Mouse (Mus musculus): ENCODE results near the gene Appl2.
A peak's percentile ranks its signal among the peaks of the same experiment; 100 is the strongest.

The Appl2 gene

DNA sequence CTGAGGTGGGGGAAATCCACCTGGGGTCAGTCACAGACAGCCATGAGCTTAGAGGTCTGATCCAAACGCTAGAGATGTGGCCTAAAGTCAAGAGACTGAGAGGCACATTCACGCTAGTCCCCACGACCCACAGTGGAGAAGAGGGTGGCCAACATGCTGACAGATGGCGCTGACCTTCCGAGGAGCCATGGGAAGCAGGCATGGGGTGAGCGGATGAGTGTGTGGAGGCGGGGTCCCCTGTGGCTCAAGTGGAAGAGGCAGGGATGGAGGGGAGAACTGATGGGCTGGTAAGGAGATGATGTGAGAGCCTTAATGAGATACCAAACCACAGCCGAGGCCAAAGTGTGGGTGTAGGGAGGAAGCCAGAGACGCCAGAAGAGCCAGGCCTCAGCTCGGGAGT is 16.8 kb downstream of the Appl2 start:
- no peak for DNase-seq (ENCODE audit: low spot score in 2 of 2)

DNA sequence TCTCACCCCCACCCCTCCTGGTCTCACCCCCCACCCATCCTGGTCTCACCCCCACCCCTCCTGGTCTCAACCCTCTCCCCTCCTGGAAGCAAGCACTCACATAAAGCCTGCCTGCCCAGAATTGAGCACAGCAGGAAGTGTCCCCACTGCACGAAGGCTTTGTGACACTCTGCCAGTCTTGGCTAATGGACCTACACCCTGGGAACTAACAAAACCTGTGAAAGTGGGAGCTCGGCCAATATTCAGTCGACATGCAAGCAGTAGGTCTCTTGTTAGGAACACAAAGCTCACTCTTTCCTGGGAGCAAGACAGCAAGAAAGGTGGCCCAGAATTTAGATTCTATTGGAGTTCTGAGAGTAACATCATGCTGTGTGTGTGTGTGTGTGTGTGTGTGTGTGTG is 17.6 kb downstream of the Appl2 start:
- DNase-seq (ENCODE audit: low spot score in 2 of 2), result peak; percentile 81 to 83

DNA sequence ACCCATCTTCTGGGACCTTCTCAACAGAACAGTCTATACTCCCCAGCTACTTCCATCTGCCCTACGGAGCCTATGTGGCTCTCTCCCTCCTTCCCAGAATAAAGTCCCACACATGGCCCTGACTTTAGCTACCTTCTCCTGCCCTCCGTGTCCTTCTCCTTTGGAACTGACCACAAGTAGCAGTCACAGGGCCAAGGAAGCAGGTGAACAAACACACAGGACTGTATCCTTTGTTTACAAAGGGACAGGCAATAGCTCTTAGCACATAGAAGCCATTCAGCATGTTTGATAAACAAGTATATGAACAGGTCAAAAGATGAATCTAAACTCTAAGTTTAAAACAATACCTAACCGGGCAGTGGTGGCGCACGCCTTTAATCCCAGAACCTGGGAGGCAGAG is 18.7 kb downstream of the Appl2 start:
- DNase-seq (ENCODE audit: low spot score in 2 of 2), result no peak

DNA sequence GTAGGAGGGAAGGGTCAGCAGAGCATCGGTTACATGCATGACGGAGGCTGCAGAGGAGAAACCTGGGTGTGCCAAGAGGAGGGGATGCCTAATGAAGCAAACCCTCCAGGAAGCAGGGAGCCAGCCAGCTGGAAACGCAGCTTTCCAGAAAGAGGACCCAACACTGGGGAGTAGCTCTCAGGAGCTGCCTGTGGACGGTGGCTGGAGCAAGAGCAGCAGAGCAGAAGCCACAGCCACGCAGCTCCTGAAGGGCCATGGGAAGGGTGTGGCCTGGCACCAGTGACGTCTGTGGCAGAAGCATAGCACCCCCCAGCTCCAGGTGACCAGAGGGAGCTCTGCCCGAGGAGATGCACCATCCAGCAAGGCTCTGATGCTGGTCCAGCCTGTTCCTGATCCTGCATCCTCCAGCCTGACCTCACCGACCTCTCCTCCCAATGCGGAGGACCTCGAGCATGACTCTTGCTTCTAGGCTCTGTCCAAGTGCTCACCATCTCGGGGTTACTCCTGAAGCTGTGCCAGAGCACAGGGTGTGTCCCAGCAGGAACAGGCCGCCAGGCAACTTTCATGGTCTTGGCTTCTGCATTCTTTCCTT is 19.3 kb downstream of the Appl2 start:
- no peak for DNase-seq (ENCODE audit: low spot score in 2 of 2)

DNA sequence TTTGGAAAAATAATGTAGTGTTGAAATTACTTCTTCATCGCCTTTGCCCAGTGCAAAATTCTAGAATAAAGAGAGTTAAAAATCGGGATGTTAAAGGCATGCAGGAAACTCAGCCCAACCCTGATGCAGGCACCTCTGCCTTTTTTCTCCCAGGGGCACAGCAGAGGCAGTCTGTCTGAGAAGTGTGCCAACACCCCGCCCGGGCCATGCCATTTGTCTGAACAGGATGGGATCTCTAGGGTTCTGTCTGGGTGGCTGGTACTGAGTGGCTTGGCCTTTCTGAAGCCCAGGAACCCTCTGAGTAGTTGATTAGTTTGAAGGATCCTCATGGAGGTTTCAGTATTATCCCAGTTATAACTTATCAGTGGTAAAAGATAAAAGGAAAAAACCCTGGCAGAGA is 20.3 kb downstream of the Appl2 start:
- no peak for DNase-seq (ENCODE audit: low spot score in 2 of 2)

DNA sequence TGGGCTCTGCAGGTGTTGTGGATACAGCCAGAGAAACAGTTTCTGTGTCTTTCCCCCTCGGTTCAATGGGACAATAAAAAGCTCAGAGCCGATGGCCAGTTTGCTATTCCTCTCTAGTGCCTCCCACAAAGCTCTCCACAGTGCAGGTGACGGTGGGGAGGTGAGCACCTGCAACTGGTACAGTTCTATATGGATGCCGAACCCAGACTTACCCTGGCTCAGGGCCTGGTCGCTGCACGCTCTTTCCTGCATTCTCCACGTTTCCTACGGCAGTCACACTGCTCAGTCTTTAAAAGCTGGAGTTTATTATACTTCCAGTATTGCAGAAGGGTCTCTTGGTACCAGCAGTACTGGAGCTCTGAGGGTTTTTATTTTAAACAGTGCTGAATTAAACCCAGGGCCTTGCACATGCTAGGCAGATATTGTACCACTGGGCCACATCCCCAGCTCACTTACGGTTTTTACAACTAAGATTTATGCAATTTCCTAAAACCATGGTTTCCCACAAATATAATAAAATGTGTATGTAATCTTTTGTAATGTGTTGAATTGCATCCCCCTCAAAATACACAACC is 21.3 kb downstream of the Appl2 start:
- DNase-seq (ENCODE audit: low spot score in 2 of 2), result no peak

DNA sequence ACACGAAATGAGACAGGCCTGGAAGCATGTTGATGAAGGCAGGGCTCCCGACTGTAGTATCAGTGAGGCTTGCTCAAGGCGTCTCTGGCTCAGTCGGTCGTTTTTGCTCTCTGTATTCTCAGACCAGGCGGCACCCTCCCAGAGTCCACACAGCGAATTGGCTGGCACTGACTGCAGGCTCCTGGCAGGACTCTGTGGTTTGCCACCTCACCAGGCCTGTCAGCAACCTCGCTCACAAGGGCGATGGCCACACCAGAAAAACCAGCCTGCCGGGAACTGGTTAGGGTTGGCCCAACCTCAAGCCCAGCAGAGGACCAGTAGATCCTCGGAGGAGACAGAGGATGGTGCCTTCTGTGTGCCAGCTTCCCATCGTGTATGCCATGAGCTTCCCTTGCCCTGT is 23.7 kb downstream of the Appl2 start:
- DNase-seq (ENCODE audit: low spot score in 2 of 2), result peak in 1 of 2 experiments; percentile 55

DNA sequence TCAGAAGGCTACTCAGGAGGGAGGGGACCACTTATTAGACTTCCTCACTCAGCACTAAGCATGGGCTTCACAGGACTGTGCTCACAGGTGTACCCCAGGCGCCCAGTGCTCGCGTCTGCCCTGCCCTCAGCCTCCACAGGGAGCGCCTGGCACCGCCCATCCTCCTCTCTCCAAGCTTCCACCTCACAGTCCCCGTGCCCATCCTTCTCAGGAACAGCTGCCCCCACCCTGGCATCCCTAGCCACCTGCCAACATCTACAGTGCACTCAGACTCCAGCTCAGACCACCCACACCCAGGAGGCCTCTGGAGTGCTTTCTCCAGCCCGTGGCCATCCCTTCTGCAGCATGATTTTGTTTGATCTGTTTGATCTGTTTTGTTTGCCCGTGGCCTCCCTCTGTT is 24.5 kb downstream of the Appl2 start:
- no peak for DNase-seq (ENCODE audit: low spot score in 2 of 2)

DNA sequence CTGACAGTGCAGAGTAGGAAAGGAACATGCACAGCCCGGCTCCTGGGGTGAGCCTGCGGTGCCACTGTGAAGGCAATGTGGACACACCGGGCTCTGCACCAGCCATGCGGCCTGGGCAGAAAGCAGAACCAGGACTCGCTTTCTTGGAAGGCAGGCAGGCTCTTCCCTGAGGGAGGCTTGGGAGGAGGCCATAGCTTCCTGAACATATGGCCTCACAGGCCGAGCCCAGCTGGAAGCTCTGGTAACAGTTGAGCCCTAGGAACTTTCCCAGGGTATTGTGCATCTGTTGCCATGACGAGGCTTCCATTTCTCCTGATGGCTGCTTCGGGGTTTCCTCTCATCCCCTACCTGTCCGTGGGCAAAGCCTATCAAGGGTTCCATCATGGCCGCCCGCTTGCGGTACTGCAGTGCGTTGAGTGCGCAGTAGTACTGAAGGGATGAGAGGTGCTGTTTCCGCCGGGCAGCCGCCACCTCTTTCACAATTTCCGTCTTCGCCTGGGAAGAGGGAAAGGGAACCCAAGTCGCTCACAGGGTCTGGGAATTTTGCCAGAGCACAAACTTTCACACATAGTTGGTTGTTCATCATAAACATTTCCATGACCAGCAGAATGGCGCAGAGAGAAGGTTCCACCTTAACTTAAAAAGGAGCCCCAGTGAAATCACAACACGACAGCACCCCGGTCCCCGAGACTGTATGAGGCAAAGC is 28.0 kb downstream of the Appl2 start:
- no peak for DNase-seq (ENCODE audit: low spot score in 2 of 2)

DNA sequence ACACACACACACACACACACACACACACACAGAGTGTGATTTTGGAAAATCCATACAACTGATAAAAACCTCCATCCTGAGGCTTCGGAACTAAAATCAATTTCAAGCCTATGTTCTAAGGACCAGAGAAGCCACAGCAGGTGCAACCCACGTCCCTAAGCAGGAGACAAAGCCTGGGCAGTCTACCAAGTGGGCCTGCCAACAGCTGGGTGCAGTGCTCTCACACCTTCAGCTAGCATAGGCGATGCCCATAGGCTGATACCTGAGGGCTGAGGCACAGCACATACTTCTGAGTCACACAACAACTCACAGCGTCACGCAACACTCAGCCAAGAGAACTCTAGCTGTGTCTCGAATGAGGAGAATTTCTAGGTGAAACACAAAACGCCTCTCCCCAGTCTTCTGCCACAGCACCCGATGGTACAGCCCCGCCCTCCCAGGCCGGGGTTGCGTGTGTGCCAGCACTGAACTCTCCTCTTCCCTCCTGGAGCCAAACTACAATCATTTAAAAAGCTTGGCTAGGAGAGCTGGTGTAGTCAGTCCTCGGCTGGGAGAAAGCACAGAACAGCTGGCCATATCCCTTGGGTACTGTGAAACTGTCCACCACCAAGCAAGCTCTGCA is 29.6 kb downstream of the Appl2 start:
- DNase-seq (ENCODE audit: low spot score in 2 of 2), result no peak

DNA sequence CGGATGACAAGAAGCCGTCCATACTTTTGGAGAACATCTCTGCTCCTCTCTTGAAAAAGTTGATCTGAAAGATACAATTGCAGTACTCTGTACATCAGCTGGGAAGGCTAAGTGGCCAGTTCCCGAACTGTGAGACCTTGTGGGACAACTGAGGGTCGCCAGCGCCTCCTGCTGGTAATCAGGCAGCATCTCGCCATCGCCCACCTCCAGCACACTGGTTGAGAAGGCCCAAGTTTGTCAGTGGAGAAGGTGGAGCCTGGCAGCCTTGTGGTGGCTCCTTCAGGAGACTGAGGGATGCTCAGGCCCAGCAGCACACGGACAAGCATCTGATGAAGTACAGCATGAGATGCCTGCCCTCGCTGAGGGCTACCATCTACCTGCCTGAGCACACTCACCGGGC is 31.2 kb downstream of the Appl2 start:
- DNase-seq (ENCODE audit: low spot score in 2 of 2), result peak in 1 of 2 experiments; percentile 35

DNA sequence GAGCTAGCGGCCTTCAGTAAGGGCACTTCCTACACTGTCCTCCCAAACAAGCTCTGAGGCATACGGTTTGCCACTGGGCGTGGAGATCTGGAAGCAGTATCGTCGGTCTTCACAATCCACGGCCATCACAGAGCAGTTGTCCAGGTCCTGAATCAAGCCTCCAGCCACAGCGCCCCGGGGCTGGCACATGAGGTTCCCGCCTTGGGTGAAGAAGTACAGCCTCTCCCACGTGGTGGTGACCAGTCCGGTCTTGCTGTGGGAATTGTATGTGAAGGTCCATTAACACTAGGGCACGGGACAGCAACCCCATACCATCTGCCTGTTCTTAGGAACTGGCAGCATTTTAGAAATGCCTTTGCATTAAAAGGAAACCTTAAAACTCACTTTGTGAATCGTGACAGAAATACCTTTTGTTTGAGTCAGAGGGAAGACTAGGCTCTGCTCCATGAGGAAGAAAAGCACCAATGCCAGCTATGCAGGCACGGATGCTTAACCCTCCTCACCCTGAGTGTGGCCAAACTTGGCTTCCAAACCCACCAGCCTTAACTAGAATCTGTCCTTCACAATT is 35.8 kb downstream of the Appl2 start:
- DNase-seq (ENCODE audit: low spot score in 2 of 2), result peak in 1 of 2 experiments; percentile 18

DNA sequence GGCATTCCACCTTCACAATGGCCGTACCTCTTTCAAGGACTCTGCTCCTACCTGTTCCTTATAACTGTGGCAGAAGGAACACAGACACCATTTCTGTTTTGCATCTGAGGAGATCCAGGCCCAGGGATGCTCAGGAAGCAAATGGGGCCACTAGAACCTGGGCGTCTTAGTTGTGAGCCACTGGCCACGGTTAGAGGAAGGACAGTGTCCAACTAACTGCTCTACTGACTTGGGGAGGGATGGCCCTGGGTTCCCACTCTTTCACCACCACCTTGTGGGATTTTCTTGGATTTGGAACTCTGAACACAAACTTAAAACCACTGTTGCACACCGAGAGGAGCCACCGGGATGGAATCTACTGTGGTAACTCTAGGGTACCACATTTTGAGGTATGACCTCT is 36.7 kb downstream of the Appl2 start:
- DNase-seq (ENCODE audit: low spot score in 2 of 2), result peak in 1 of 2 experiments; percentile 15

DNA sequence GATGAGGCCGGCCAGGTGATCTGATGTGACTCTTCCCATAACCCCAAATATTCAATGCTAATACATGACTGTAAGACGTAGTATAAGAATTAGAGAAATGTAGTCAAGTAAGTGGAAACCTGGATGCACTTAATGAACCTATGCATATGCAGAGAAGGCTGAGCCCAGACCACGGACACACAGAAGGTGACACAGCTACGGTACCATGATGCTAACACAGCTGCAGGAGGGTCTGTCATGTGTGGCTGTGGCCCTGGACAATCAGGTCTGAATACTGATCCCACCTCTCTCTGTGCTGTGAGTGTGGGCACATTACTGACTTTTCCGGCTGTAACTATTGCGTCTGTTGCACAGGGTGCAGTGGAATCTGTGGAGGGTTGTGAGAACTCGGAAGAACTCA is 38.0 kb downstream of the Appl2 start:
- no peak for DNase-seq (ENCODE audit: low spot score in 2 of 2)

DNA sequence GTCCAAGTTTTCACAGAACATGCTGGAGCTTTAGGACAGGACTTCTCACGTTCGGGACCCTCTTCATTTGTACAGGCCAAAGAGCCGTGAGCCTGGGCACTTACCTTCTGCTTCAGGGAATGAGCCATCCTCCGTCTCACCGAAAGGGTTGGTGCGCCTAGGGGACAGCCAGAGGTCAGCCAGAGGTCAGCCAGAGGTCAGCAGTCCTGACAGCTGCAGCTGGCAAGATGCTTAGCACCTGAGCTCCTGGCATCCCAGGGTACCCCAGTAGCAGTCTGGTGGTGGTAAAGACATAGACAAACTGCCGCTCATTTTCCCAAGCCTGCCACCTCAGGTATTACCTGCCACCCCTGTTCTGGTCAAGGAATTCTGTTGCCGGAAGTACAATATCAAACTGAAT is 39.9 kb downstream of the Appl2 start:
- peak in 1 of 2 experiments; percentile 17 for DNase-seq (ENCODE audit: low spot score in 2 of 2)

DNA sequence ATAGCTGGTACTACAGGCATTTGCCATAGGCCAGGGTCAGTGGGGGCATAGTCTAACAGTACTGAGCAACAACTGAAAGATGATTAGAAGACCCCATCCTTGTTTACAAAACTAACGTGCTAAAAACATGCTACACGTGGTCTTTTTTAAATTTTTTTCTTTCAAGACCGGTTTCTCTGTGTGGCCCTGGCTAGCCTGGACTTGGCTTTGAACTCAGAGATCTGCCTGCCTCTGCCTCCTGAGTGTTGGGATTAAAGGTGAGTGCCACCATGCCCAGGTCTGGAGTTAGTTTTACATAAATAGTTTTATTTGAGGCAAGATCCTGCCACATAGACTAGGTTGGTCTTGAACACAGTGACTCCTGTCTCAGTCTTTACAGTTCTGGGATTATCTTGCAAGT is 41.4 kb downstream of the Appl2 start:
- no peak for DNase-seq (ENCODE audit: low spot score in 2 of 2)

DNA sequence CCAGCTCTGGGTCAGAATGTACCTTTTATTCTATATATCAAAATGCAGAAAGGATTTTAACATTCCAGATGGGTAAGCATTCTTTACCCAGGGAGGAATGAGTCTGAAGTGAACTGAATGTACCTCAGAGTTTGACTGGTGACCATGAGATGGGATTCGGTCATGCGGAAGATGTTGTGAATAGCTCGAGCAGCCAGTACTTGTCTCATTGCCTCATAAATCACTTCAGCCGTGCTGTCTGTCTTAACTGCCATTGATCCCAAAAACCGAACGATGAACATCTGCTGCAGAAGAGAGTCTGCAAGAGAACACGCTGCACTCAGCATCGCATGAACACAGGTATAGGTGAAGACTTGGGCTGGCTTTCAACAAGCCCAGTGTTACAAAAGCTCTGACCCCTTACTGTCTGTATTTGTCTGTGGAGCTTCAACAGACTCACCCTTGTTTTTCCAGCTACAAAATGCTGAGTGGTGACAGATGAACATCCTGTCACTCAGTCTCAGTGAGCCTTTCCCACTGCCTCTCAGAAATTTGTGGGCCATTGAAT is 42.8 kb downstream of the Appl2 start:
- no peak for DNase-seq (ENCODE audit: low spot score in 2 of 2)

DNA sequence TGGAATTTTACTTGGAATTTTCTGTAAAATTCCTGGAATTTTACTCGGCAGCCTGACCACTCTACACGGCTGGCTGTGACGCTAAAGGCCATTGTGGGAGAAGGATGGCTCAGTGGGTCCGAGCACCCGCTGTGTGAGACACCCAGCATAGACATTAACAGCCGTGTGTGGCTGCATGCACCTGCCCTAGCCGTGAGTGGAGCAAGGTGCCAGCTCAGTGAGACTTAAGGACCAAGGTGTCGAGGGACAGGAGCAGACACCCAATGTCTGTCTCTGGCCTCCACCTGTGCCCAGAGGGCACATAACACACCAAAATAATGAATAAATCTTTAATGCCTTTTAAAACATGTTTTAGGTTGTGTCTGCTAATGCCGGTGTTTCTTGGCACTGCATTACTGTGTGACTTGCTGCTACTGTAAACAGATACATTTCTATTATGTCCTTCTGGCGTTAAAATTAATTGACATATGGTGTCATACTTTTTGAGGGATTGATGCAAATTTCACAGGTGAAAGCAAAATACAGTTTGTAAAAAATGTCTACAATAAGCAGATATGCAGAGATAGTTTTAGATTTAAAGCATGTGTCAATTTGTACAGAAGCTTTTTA is 44.5 kb downstream of the Appl2 start:
- DNase-seq (ENCODE audit: low spot score in 2 of 2), result no peak

DNA sequence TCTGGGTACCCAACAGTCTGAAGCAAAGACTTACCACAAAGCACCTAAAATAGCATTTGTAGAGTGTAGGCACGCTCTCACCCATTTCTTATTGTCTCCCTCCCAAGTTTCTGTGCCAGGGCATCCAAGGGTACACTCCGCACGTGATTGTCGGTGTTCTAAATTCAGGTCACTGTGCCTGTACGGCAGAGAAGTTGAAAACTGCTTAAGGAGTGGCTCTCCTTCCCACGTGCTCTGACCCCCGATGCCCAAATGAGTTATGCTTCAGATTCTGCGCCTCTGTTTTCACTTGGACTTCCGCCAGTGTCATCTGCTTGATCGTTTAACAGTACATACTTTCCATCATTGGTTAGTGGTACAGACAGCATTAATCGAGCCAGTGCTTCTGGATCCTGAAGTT is 47.9 kb downstream of the Appl2 start:
- peak in 1 of 2 experiments; percentile 31 for DNase-seq (ENCODE audit: low spot score in 2 of 2)

DNA sequence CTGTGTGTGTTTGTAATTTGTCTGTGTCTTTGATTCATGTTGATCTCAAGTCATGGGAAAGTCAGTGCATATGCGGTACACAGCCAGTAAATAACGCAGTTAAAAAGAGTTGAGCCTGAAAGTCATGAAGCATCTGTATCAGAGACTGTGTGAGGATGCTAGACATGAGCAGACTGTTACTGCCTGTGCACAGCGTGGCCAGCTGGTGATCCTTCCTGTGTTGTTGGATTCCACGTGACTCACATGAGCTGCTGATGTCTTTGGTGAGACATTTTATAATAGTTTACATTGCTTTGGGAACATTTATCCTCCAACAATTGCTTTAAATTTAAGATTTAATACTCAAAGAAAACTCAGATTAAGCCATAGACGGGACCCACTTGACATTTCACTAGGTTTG is 54.0 kb downstream of the Appl2 start:
- peak in 1 of 2 experiments; percentile 53 for DNase-seq (ENCODE audit: low spot score in 2 of 2)

DNA sequence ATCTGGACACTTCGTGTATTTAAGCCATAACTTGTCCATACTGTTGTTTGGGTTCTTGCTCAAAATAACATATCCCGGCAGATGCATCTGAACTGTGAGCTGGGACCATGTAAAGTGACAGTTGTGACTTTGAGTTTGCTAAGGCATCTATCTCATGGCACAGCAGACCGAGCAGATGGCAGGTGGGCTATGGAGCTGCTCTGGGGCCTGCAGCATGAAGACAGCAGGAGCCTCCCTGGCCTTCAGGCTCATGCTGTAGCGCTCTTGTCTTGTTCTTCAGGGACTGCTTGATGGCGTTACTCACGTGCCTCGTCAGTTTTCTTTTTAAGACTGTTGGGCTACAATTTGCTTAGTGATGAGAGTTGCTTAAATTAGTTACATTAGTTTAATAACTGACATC is 55.9 kb downstream of the Appl2 start:
- DNase-seq (ENCODE audit: low spot score in 2 of 2), result no peak

DNA sequence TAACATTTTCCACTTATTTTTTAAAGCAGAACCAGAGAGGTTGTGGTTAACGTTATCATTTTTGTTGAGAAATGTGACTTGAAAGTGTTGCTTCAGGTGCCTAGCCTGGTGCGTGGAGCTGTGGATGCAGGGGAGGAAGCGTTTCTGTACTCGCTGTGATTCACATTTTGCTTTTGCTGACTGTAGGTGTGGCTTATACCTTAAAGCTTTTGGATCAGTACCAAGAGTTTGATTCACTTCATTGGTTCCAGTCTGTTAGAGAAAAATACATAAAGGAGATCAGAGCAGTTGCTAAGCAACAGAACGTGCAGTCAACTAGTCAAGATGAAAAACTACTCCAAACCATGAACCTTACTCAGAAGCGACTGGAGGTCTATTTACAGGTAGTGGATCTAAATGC is 57.7 kb downstream of the Appl2 start:
- DNase-seq (ENCODE audit: low spot score in 2 of 2), result no peak
